Mouse (Mus musculus): ENCODE results near the gene Tbata.

Gene Tbata

GRCm38 (mm10) chr10:61211105-61211504 is 39.4 kb downstream of the Tbata start:
- no peak for DNase-seq (ENCODE audit: low spot score)

- DNase-seq (ENCODE audit: low spot score): peak; percentile 72
Observed at GRCm38 (mm10) chr10:61211743-61212142, 40.0 kb downstream of the Tbata start.

GRCm38 (mm10) chr10:61212817-61213216 is 41.1 kb downstream of the Tbata start:
- peak; percentile 13 for DNase-seq (ENCODE audit: low spot score)

GRCm38 (mm10) chr10:61215658-61216057 is 43.9 kb downstream of the Tbata start:
- no peak for DNase-seq (ENCODE audit: low spot score)

- DNase-seq (ENCODE audit: low spot score): no peak
Observed at GRCm38 (mm10) chr10:61216163-61216562, 44.4 kb downstream of the Tbata start.

GRCm38 (mm10) chr10:61219318-61219717 is 47.6 kb downstream of the Tbata start:
- DNase-seq (ENCODE audit: low spot score): no peak

GRCm38 (mm10) chr10:61225694-61226093 is 53.9 kb downstream of the Tbata start:
- DNase-seq (ENCODE audit: low spot score): no peak

- peak; percentile 34 for DNase-seq (ENCODE audit: low spot score)
Observed at GRCm38 (mm10) chr10:61226784-61227396, 55.1 kb downstream of the Tbata start.

GRCm38 (mm10) chr10:61231756-61232155 is 60.0 kb downstream of the Tbata start:
- DNase-seq (ENCODE audit: low spot score): no peak

- no peak for DNase-seq (ENCODE audit: low spot score)
Observed at GRCm38 (mm10) chr10:61232858-61233567, 61.3 kb downstream of the Tbata start.

- DNase-seq (ENCODE audit: low spot score): no peak
Observed at GRCm38 (mm10) chr10:61234319-61234718, 62.6 kb downstream of the Tbata start.

GRCm38 (mm10) chr10:61235677-61236267 is 64.0 kb downstream of the Tbata start:
- no peak for DNase-seq (ENCODE audit: low spot score)

GRCm38 (mm10) chr10:61236683-61237390 is 65.1 kb downstream of the Tbata start:
- DNase-seq (ENCODE audit: low spot score): no peak

- DNase-seq (ENCODE audit: low spot score): no peak
Observed at GRCm38 (mm10) chr10:61237391-61237785, 65.6 kb downstream of the Tbata start.

Measured in embryo, embryonic 10 days (tissue).